Mouse (Mus musculus) myocyte (in vitro differentiated cells): ENCODE measurements around the gene Cdkn1b.

Experiments
- CEBPB ChIP-seq: IDR thresholded peaks from 2 replicates; pipeline ENCODE4 v1.6.1; 2011; ENCODE audit warnings: mild to moderate bottlenecking, moderate library complexity; ENCODE audit not compliant: poor library complexity, insufficient read depth, severe bottlenecking
- E2F4 ChIP-seq: IDR thresholded peaks from one replicate; pipeline ENCODE4 v1.6.1; 2011; ENCODE audit warnings: mild to moderate bottlenecking, control low read depth, moderate library complexity; ENCODE audit not compliant: insufficient read depth
- MAX ChIP-seq: IDR thresholded peaks from one replicate; pipeline ENCODE4 v1.6.1; 2011; ENCODE audit warnings: low read depth, mild to moderate bottlenecking, control low read depth
- MYOG ChIP-seq, 3 experiments: IDR thresholded peaks; one replicate each; pipeline ENCODE4 v1.6.1; 2011; ENCODE audit warnings: control low read depth in 2 of 3, low read depth in 2 of 3, mild to moderate bottlenecking in 2 of 3; ENCODE audit not compliant: insufficient read length in 2 of 3, control insufficient read depth in 1 of 3, insufficient read depth in 1 of 3
- POLR2A ChIP-seq: IDR thresholded peaks from one replicate; pipeline ENCODE4 v1.6.1; 2011; ENCODE audit warnings: low read depth, mild to moderate bottlenecking, control low read depth, moderate library complexity; ENCODE audit not compliant: insufficient read length
- POLR2AphosphoS2 ChIP-seq: IDR thresholded peaks from one replicate; pipeline ENCODE4 v1.6.1; 2011; ENCODE audit warnings: low read depth, control low read depth; ENCODE audit not compliant: insufficient read length
- SRF ChIP-seq: IDR thresholded peaks from one replicate; pipeline ENCODE4 v1.6.1; 2011; ENCODE audit warnings: low read depth; ENCODE audit not compliant: control insufficient read depth, insufficient read length
- TCF12 ChIP-seq: IDR thresholded peaks from one replicate; pipeline ENCODE4 v1.6.1; 2011; ENCODE audit warnings: mild to moderate bottlenecking, control low read depth; ENCODE audit not compliant: poor library complexity, insufficient read depth, severe bottlenecking
- TCF3 ChIP-seq: IDR thresholded peaks from one replicate; pipeline ENCODE4 v1.6.1; 2011; ENCODE audit warnings: low read depth, control low read depth; ENCODE audit not compliant: insufficient read length
- USF1 ChIP-seq: IDR thresholded peaks from one replicate; pipeline ENCODE4 v1.6.1; 2011; ENCODE audit warnings: low read depth, mild to moderate bottlenecking, control low read depth, moderate library complexity

DNA sequence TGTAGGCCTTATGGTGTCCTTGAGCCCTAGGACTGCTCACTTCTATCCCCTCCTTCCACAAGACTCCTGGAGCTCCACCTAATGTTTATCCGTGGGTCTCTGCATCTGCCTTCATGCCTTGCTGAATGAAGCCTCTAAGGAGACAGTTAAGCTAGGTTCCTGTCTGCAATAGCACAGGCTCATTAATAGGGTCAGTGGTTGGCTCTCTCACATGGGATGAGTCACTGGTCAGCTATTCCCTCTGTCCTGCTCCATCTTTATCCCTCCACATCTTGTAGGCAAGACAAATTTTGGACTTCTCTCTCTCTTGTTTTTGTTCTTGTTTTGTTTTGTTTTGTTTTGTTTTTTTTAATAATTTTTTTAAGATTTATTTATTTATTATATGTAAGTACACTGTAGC is 14.4 kb upstream of the Cdkn1b start:
- no peak for TF ChIP-seq E2F4
- TF ChIP-seq POLR2A: no peak
- TF ChIP-seq POLR2AphosphoS2: no peak
- TF ChIP-seq USF1: no peak
- TF ChIP-seq CEBPB: no peak
- TF ChIP-seq MAX: no peak
- no peak for TF ChIP-seq TCF12
- no peak for TF ChIP-seq SRF
- TF ChIP-seq MYOG (IDR thresholded peaks at IDR 0.05; ENCODE audit: control insufficient read depth in 1 of 3, insufficient read depth in 1 of 3, insufficient read length in 2 of 3, low read depth in 2 of 3): no peak
- TF ChIP-seq TCF3: no peak
